Mouse (Mus musculus) MEL (cell line): ENCODE results near the gene Fscn1. TPM values are rescaled to one million over a fixed set of nuclear protein-coding genes. Genes with fewer than 3 reads are reported as not detected.
A peak's percentile ranks its signal among the peaks of the same experiment; 100 is the strongest.

Experiments used
- DNase-seq: peaks from one replicate; pipeline ENCODE4 v3.0.0; 2011; ENCODE audit warnings: low read depth, low spot score
- H3K27ac ChIP-seq: 2 replicates; pipeline ENCODE4 v1.5.1; 2012; ENCODE audit warnings: low read depth, mild to moderate bottlenecking, control low read depth, low read length, moderate library complexity; ENCODE audit not compliant: control insufficient read depth
- H3K27me3 ChIP-seq, 2 experiments: fragments of 150-350 bp in 1 of 2; sonication (generic) in 1 of 2; 2 replicates each; pipeline ENCODE4 v1.6.1; 2012; ENCODE audit warnings: low read length in 2 of 2, mild to moderate bottlenecking in 2 of 2, improper control_type of control experiment in 1 of 2, moderate library complexity in 1 of 2; ENCODE audit not compliant: insufficient read depth in 2 of 2, control insufficient read depth in 1 of 2
- H3K36me3 ChIP-seq, 2 experiments: 2 replicates each; pipeline ENCODE4 v1.6.1; 2012 to 2014; ENCODE audit warnings: low read length in 2 of 2, improper control_type of control experiment in 1 of 2, inconsistent platforms in 1 of 2, mild to moderate bottlenecking in 1 of 2; ENCODE audit not compliant: insufficient read depth in 2 of 2, control insufficient read depth in 1 of 2
- H3K4me1 ChIP-seq, 2 experiments: fragments of 150-350 bp in 1 of 2; sonication (generic) in 1 of 2; 2 replicates each; pipeline ENCODE4 v1.6.1; 2012; ENCODE audit warnings: low read length in 2 of 2, improper control_type of control experiment in 1 of 2, mild to moderate bottlenecking in 1 of 2; ENCODE audit not compliant: insufficient read depth in 2 of 2, control insufficient read depth in 1 of 2
- H3K4me3 ChIP-seq, 2 experiments: fragments of 150-350 bp in 1 of 2; sonication (generic) in 1 of 2; 2 replicates each; pipeline ENCODE4 v1.5.1; 2012; ENCODE audit warnings: low read depth in 2 of 2, low read length in 2 of 2, mild to moderate bottlenecking in 2 of 2, moderate library complexity in 2 of 2, control low read depth in 1 of 2, improper control_type of control experiment in 1 of 2; ENCODE audit not compliant: control insufficient read depth in 1 of 2, insufficient read depth in 1 of 2
- H3K79me2 ChIP-seq: 2 replicates; pipeline ENCODE4 v1.6.1; 2012; ENCODE audit warnings: mild to moderate bottlenecking, low read length, moderate library complexity; ENCODE audit not compliant: control insufficient read depth, poor library complexity, insufficient read depth
- H3K9ac ChIP-seq: 2 replicates; pipeline ENCODE4 v1.6.1; 2012; ENCODE audit warnings: low read depth, mild to moderate bottlenecking, control low read depth, low read length, moderate library complexity; ENCODE audit not compliant: control insufficient read depth, poor library complexity, severe bottlenecking
- H3K9me3 ChIP-seq: fragments of 150-350 bp; sonication (generic); replicated peaks from 2 replicates; pipeline ENCODE4 v1.6.1; 2012; ENCODE audit warnings: mild to moderate bottlenecking, low read length, improper control_type of control experiment, moderate library complexity; ENCODE audit not compliant: insufficient read depth
- BHLHE40 ChIP-seq: IDR thresholded peaks from 2 replicates; pipeline ENCODE4 v1.6.1; 2012; ENCODE audit warnings: low read depth, mild to moderate bottlenecking, inconsistent platforms, low read length, improper control_type of control experiment, borderline replicate concordance
- CHD2 ChIP-seq: IDR thresholded peaks from 2 replicates; pipeline ENCODE4 v1.6.1; 2011; ENCODE audit warnings: low read length, improper control_type of control experiment
- CTCF ChIP-seq, 3 experiments: IDR thresholded peaks in 2 of 3; conservative IDR thresholded peaks in 1 of 3; 2 replicates each; pipeline ENCODE4 v1.5.1; 2011 to 2012; ENCODE audit warnings: low read length in 3 of 3, low read depth in 2 of 3, mild to moderate bottlenecking in 2 of 3, improper control_type of control experiment in 1 of 3, inconsistent platforms in 1 of 3, mixed read lengths in 1 of 3, moderate library complexity in 1 of 3; ENCODE audit not compliant: control insufficient read depth in 1 of 3, insufficient read depth in 1 of 3, poor library complexity in 1 of 3, severe bottlenecking in 1 of 3
- E2F4 ChIP-seq: IDR thresholded peaks from 2 replicates; pipeline ENCODE4 v1.6.1; 2011; ENCODE audit warnings: low read depth, low read length, improper control_type of control experiment, borderline replicate concordance
- EP300 ChIP-seq, 2 experiments: IDR thresholded peaks; 2 replicates each; pipeline ENCODE4 v1.6.1; 2011; ENCODE audit warnings: improper control_type of control experiment in 2 of 2, low read length in 2 of 2, low read depth in 1 of 2, mild to moderate bottlenecking in 1 of 2
- ETS1 ChIP-seq: IDR thresholded peaks from 2 replicates; pipeline ENCODE4 v1.6.1; 2012; ENCODE audit warnings: low read depth, mild to moderate bottlenecking, inconsistent platforms, low read length, improper control_type of control experiment, moderate library complexity
- GATA1 ChIP-seq: IDR thresholded peaks from 2 replicates; pipeline ENCODE4 v1.6.1; 2011; ENCODE audit warnings: low read depth, low read length, improper control_type of control experiment
- HCFC1 ChIP-seq: IDR thresholded peaks from 2 replicates; pipeline ENCODE4 v1.6.1; 2012; ENCODE audit warnings: low read depth, mild to moderate bottlenecking, inconsistent platforms, low read length, improper control_type of control experiment, moderate library complexity
- KAT2A ChIP-seq: conservative IDR thresholded peaks from 2 replicates; pipeline ENCODE4 v1.6.1; 2012; ENCODE audit warnings: low read depth, low read length, improper control_type of control experiment, inconsistent platforms
- MAFK ChIP-seq: IDR thresholded peaks from 2 replicates; pipeline ENCODE4 v1.6.1; 2011; ENCODE audit warnings: low read depth, mild to moderate bottlenecking, low read length, improper control_type of control experiment, borderline replicate concordance
- MAX ChIP-seq: IDR thresholded peaks from 2 replicates; pipeline ENCODE4 v1.6.1; 2011; ENCODE audit warnings: low read length, improper control_type of control experiment
- MAZ ChIP-seq: IDR thresholded peaks from 2 replicates; pipeline ENCODE4 v1.6.1; 2012; ENCODE audit warnings: low read depth, mild to moderate bottlenecking, inconsistent platforms, low read length, improper control_type of control experiment
- MEF2A ChIP-seq: IDR thresholded peaks from 2 replicates; pipeline ENCODE4 v1.6.1; 2014; ENCODE audit warnings: low read depth, mild to moderate bottlenecking, inconsistent platforms, low read length, improper control_type of control experiment; ENCODE audit not compliant: poor library complexity, insufficient replicate concordance, severe bottlenecking; ENCODE audit errors: extremely low read depth
- MXI1 ChIP-seq: IDR thresholded peaks from 2 replicates; pipeline ENCODE4 v1.6.1; 2011; ENCODE audit warnings: mild to moderate bottlenecking, low read depth, low read length, improper control_type of control experiment
- MYB ChIP-seq: IDR thresholded peaks from 2 replicates; pipeline ENCODE4 v1.6.1; 2011; ENCODE audit warnings: mild to moderate bottlenecking, low read depth, low read length, improper control_type of control experiment
- MYC ChIP-seq: IDR thresholded peaks from 2 replicates; pipeline ENCODE4 v1.6.1; 2011; ENCODE audit warnings: low read depth, mild to moderate bottlenecking, low read length, improper control_type of control experiment, moderate library complexity
- POLR2A ChIP-seq, 2 experiments: IDR thresholded peaks; 2 replicates each; pipeline ENCODE4 v1.6.1; 2011 to 2012; ENCODE audit warnings: low read length in 2 of 2, mild to moderate bottlenecking in 2 of 2, control low read depth in 1 of 2, improper control_type of control experiment in 1 of 2, low read depth in 1 of 2, moderate library complexity in 1 of 2; ENCODE audit not compliant: control insufficient read depth in 1 of 2, insufficient read depth in 1 of 2, poor library complexity in 1 of 2
- POLR2AphosphoS5 ChIP-seq: IDR thresholded peaks from 2 replicates; pipeline ENCODE4 v1.6.1; 2012; ENCODE audit warnings: low read depth, borderline replicate concordance, mild to moderate bottlenecking, inconsistent platforms, low read length, moderate library complexity, mixed read lengths
- RCOR1 ChIP-seq: IDR thresholded peaks from 2 replicates; pipeline ENCODE4 v1.6.1; 2012; ENCODE audit warnings: low read depth, mild to moderate bottlenecking, inconsistent platforms, low read length, improper control_type of control experiment
- SIN3A ChIP-seq: IDR thresholded peaks from 2 replicates; pipeline ENCODE4 v1.6.1; 2012; ENCODE audit warnings: low read length, improper control_type of control experiment, inconsistent platforms
- SMC3 ChIP-seq: IDR thresholded peaks from 2 replicates; pipeline ENCODE4 v1.6.1; 2011; ENCODE audit warnings: low read depth, low read length, improper control_type of control experiment
- TAL1 ChIP-seq: IDR thresholded peaks from 2 replicates; pipeline ENCODE4 v1.6.1; 2012; ENCODE audit warnings: mild to moderate bottlenecking, inconsistent platforms, low read length, moderate library complexity, mixed read lengths
- TBP ChIP-seq: IDR thresholded peaks from 2 replicates; pipeline ENCODE4 v1.8.0; 2011; ENCODE audit warnings: low read depth, low read length, improper control_type of control experiment
- TCF12 ChIP-seq: IDR thresholded peaks from 2 replicates; pipeline ENCODE4 v1.6.1; 2014; ENCODE audit warnings: low read depth, mild to moderate bottlenecking, inconsistent platforms, low read length, improper control_type of control experiment, moderate library complexity
- USF1 ChIP-seq: IDR thresholded peaks from 2 replicates; pipeline ENCODE4 v1.6.1; 2014; ENCODE audit warnings: low read depth, mild to moderate bottlenecking, inconsistent platforms, low read length, improper control_type of control experiment, moderate library complexity
- ZKSCAN1 ChIP-seq: IDR thresholded peaks from 2 replicates; pipeline ENCODE4 v1.6.1; 2012; ENCODE audit warnings: low read depth, mild to moderate bottlenecking, inconsistent platforms, low read length, improper control_type of control experiment, moderate library complexity
- ZMIZ1 ChIP-seq: IDR thresholded peaks from 2 replicates; pipeline ENCODE4 v1.6.1; 2012; ENCODE audit warnings: low read depth, mild to moderate bottlenecking, inconsistent platforms, low read length, improper control_type of control experiment, moderate library complexity
- ZNF384 ChIP-seq: IDR thresholded peaks from 2 replicates; pipeline ENCODE4 v1.6.1; 2012; ENCODE audit warnings: low read depth, mild to moderate bottlenecking, inconsistent platforms, low read length, improper control_type of control experiment
- polyA plus RNA-seq, 2 experiments: library from polyadenylated mRNA; stranded (reverse) in 1 of 2; unstranded in 1 of 2; fragments of >175 nt in 1 of 2; fragments of >200 nt in 1 of 2; gene quantifications; 2 replicates each; pipeline versions ENCODE4 v1.2.1 to v1.2.4; 2012; ENCODE audit warnings: low replicate concordance in 2 of 2, low read depth in 1 of 2; ENCODE audit not compliant: insufficient read length in 2 of 2, insufficient read depth in 1 of 2, missing spikeins in 1 of 2
- total RNA-seq: library from RNA; depleted of rRNA; stranded (reverse); fragments of 300-350 nt; gene quantifications from 2 replicates; pipeline ENCODE4 v1.2.3, GENCODE M21; 2012

The Fscn1 gene
- total and polyA plus RNA-seq, 3 experiments, result not detected

- TF ChIP-seq MEF2A, result no peak
- TF ChIP-seq MXI1, result peak; percentile 76
- peak; percentile 83 for TF ChIP-seq TAL1
- 0 out of 2 replicates have a peak, but pooled peaks have one; percentile 19 for TF ChIP-seq TBP
- peak; percentile 76 for TF ChIP-seq SIN3A
- peak; percentile 89 to 91 for TF ChIP-seq EP300 (IDR thresholded peaks at IDR 0.05; ENCODE audit: low read depth in 1 of 2, low read length in 2 of 2)
- TF ChIP-seq CTCF (IDR thresholded peaks at IDR 0.05 in 2 of 3, conservative IDR thresholded peaks at IDR 0.05 in 1 of 3; ENCODE audit: control insufficient read depth in 1 of 3, insufficient read depth in 1 of 3, low read depth in 2 of 3, low read length in 3 of 3, poor library complexity in 1 of 3, severe bottlenecking in 1 of 3), result no peak
- TF ChIP-seq ZKSCAN1, result no peak
- no peak for TF ChIP-seq MAFK
- TF ChIP-seq ETS1, result peak; percentile 54
- peak; percentile 74 for TF ChIP-seq TCF12
- no peak for TF ChIP-seq HCFC1
- TF ChIP-seq POLR2AphosphoS5, result no peak
- no peak for TF ChIP-seq MAZ
- peak; percentile 92 for TF ChIP-seq GATA1
- TF ChIP-seq MYB, result peak; percentile 46; the same call in 1 of the 2 replicates
- no peak for TF ChIP-seq BHLHE40
- TF ChIP-seq KAT2A, result no peak
- TF ChIP-seq ZMIZ1, result no peak
- TF ChIP-seq POLR2A (IDR thresholded peaks at IDR 0.05; ENCODE audit: control insufficient read depth in 1 of 2, insufficient read depth in 1 of 2, low read depth in 1 of 2, low read length in 2 of 2, poor library complexity in 1 of 2), result no peak
- TF ChIP-seq E2F4, result no peak
- no peak for TF ChIP-seq ZNF384
- no peak for TF ChIP-seq SMC3
- TF ChIP-seq MAX, result peak; percentile 72
- no peak for TF ChIP-seq CHD2
- no peak for TF ChIP-seq USF1
- TF ChIP-seq MYC, result no peak; the same call in 1 of the 2 replicates
- no peak for TF ChIP-seq RCOR1
- no peak overlapping the region for H3K9ac ChIP-seq
- H3K27me3 ChIP-seq, result no peaks in the 10 kb centered on the region
- H3K4me1 ChIP-seq, result peaks cover 0 to 29% of the 10 kb centered on the region in 2 experiments; a peak in 3 of 4 replicates
- H3K79me2 ChIP-seq, result no peaks in the 10 kb centered on the region
- peak; percentile 86 for DNase-seq
- H3K9me3 ChIP-seq, result no peaks in the 10 kb centered on the region
- peaks cover 0 to 7% of the 10 kb centered on the region in 2 experiments; a peak in 1 of 4 replicates for H3K36me3 ChIP-seq
- 0 out of 4 replicates have a peak overlapping the region, but pooled peaks of 1 of the 2 experiments have one; percentile 1 for H3K4me3 ChIP-seq
- H3K27ac ChIP-seq, result peak overlapping the region; percentile 53
These were observed 24.1 kb downstream of the Fscn1 start for GRCm38 (mm10) chr5:142984271-142984670.
